Mouse (Mus musculus) midbrain, embryonic 15.5 days (tissue): ENCODE results near the gene Tbc1d13. TPM values are rescaled to one million over a fixed set of nuclear protein-coding genes. Genes with fewer than 3 reads are reported as not detected.
"Not testable (repeated sequence)": the region's sequence is repeated elsewhere in the genome, so short reads cannot be mapped to it uniquely, and the experiment has no call there.

ENCODE experiments used
- ATAC-seq: fragments of 200-750 bp; cut with Nextera tagmentation; replicated peaks from 2 replicates; pipeline ENCODE4 v1.8.0; 2017; ENCODE audit warnings: moderate TSS enrichment
- H3K27ac ChIP-seq: fragments of 300-500 bp; sonication (generic); 2 replicates; pipeline ENCODE4 v1.5.1; 2015; ENCODE audit warnings: mild to moderate bottlenecking, inconsistent platforms
- H3K27me3 ChIP-seq: fragments of 300-500 bp; sonication (generic); replicated peaks from 2 replicates; pipeline ENCODE4 v1.6.1; 2015; ENCODE audit warnings: inconsistent platforms
- H3K36me3 ChIP-seq: fragments of 300-500 bp; sonication (generic); replicated peaks from 2 replicates; pipeline ENCODE4 v1.6.1; 2015; ENCODE audit warnings: inconsistent platforms
- H3K4me1 ChIP-seq: fragments of 300-500 bp; sonication (generic); 2 replicates; pipeline ENCODE4 v1.6.1; 2015; ENCODE audit warnings: inconsistent platforms
- H3K4me2 ChIP-seq: fragments of 300-500 bp; sonication (generic); 2 replicates; pipeline ENCODE4 v1.6.1; 2015; ENCODE audit warnings: inconsistent platforms, mild to moderate bottlenecking, moderate library complexity
- H3K4me3 ChIP-seq: fragments of 300-500 bp; sonication (generic); 2 replicates; pipeline ENCODE4 v1.5.1; 2015; ENCODE audit warnings: mild to moderate bottlenecking, inconsistent platforms
- H3K9ac ChIP-seq: fragments of 300-500 bp; sonication (generic); 2 replicates; pipeline ENCODE4 v1.6.1; 2015; ENCODE audit warnings: mild to moderate bottlenecking, inconsistent platforms
- H3K9me3 ChIP-seq: fragments of 300-500 bp; sonication (generic); 2 replicates; pipeline ENCODE4 v1.6.1; 2016; ENCODE audit warnings: inconsistent platforms
- WGBS: fragments of 180-500 bp; shearing (Covaris S2); methylation state at CpG from one replicate; pipeline ENCODE4 v1.1.7; 2015; ENCODE audit warnings: mixed read lengths; 5-methylcytosine and 5-hydroxymethylcytosine counted together
- polyA plus RNA-seq: library from polyadenylated mRNA; unstranded; fragments of >200 nt; fragmentation: Nextera tagmentation; extraction: Ambion mirVana; gene quantifications from 2 replicates; pipeline ENCODE4 v1.2.1, GENCODE M21; 2015

Tbc1d13 gene
- polyA plus RNA-seq, 1 experiment from 2014 or later, result 13.7 TPM

GRCm38 (mm10) chr2:30132801-30133612 lies 539 bp upstream of the Tbc1d13 start:
- no peak; the same call in 1 of the 2 replicates for ATAC-seq

DNA sequence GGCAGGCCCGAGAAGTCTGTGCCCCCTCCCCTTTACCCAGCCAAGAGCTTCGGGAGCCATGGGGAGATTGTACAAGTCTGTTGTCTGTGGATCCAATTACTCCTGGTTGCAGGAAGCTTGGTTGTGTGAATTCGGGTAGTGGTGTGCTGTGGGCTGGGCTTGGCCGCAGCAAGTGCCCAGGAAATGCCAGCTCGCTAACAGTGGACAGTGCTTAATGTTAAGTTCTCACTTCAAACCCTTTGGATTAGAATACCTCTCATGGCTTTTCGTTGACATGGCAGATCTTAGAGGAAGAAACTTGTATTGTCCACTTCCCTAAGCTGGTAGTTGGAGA lies 799 bp downstream of the Tbc1d13 start:
- peak; percentile 38; the same call in 1 of the 2 replicates for ATAC-seq
- peak overlapping the region; percentile 91 for H3K4me2 ChIP-seq
- peaks cover 32% of the 10 kb centered on the region for H3K4me1 ChIP-seq
- H3K9ac ChIP-seq, result peak overlapping the region; percentile 78
- H3K9me3 ChIP-seq, result no peaks in the 10 kb centered on the region
- H3K36me3 ChIP-seq, result no peaks in the 10 kb centered on the region
- 28% methylated on average over 6 of the region's 6 CpGs for WGBS
- H3K27me3 ChIP-seq, result no peaks in the 10 kb centered on the region
- H3K4me3 ChIP-seq, result peak overlapping the region; percentile 79
- peak overlapping the region; percentile 83 for H3K27ac ChIP-seq

More at GRCm38 (mm10) chr2:30132801-30133612, 539 bp upstream of the Tbc1d13 start:
- H3K27me3 ChIP-seq, result no peaks in the 10 kb centered on the region
- H3K4me3 ChIP-seq, result peak overlapping the region; percentile 79
- peak overlapping the region; percentile 78 for H3K9ac ChIP-seq
- peaks cover 32% of the 10 kb centered on the region for H3K4me1 ChIP-seq
- peak overlapping the region; percentile 83 for H3K27ac ChIP-seq
- H3K9me3 ChIP-seq, result no peaks in the 10 kb centered on the region
- peak overlapping the region; percentile 91 for H3K4me2 ChIP-seq
- H3K36me3 ChIP-seq, result no peaks in the 10 kb centered on the region
- WGBS, result 23% methylated on average over 16 of the region's 16 CpGs

DNA sequence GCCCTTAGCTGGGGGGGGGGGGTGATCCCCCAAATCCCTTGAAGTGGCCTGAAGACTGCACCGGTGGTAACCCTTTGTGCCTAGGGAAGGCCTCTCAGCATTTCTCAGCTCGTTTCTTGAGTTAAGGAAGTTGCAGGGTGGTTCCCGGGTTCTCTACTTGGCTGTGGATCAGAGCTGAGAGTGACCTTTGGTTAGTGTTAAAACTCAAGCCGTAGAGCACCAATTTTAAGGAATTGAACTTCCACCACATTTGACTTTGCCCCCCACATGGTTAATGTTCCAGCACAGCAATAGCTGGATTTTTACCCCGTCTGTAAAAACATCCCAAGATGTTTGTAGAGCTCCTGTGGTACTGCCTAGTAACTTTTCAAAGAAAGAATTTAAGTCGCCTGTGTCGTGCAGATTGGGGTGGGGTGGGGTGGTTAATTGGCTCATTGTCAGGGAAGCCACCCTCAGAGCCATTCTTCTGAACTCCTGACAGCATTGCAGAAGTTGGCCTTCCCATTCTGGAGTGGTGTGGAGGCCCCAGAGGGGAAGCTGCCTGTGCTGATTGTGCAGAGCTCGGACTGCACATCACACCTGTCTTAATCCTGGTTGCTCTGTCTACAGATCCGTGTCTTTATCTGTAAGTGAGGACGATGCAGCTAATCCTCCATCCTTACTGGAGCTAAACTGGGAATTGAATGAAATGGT lies 1.5 kb downstream of the Tbc1d13 start:
- Histone ChIP-seq H3K4me1 (peaks cover 32% of the 10 kb centered on the region), H3K36me3 (peaks cover 2% of the 10 kb centered on the region), H3K4me2 (peak overlapping the region; percentile 91), H3K27ac (no peak overlapping the region), H3K4me3 (peak overlapping the region; percentile 79), H3K9ac (peak overlapping the region; percentile 78), H3K9me3 (no peaks in the 10 kb centered on the region), H3K27me3 (no peaks in the 10 kb centered on the region)
- WGBS, result 41% methylated on average over 10 of the region's 10 CpGs
- no peak for ATAC-seq

- ATAC-seq, result no peak
- 91% methylated on average over 10 of the region's 10 CpGs for WGBS
- peaks cover 15% of the 10 kb centered on the region for H3K36me3 ChIP-seq
Observed at GRCm38 (mm10) chr2:30136458-30136857, 2.9 kb downstream of the Tbc1d13 start.

GRCm38 (mm10) chr2:30140021-30140420 lies 6.5 kb downstream of the Tbc1d13 start:
- WGBS, result 91% methylated on average over 4 of the region's 4 CpGs
- Histone ChIP-seq H3K36me3 (peaks cover 36% of the 10 kb centered on the region), H3K4me1 (peaks cover 13% of the 10 kb centered on the region)
- not testable (repeated sequence) for ATAC-seq, H3K9me3 ChIP-seq, H3K27ac ChIP-seq, H3K4me3 ChIP-seq, H3K4me2 ChIP-seq, H3K9ac ChIP-seq, H3K27me3 ChIP-seq

More at GRCm38 (mm10) chr2:30136458-30136857, 2.9 kb downstream of the Tbc1d13 start:
- Histone ChIP-seq H3K9ac (no peak overlapping the region), H3K27me3 (no peaks in the 10 kb centered on the region), H3K4me1 (peaks cover 32% of the 10 kb centered on the region), H3K4me2 (no peak overlapping the region), H3K4me3 (no peak overlapping the region), H3K9me3 (no peaks in the 10 kb centered on the region), H3K27ac (no peak overlapping the region)

GRCm38 (mm10) chr2:30144436-30144835 lies 10.9 kb downstream of the Tbc1d13 start:
- H3K4me3 ChIP-seq, result no peak overlapping the region
- no peak for ATAC-seq
- H3K27ac ChIP-seq, result no peak overlapping the region
- H3K9ac ChIP-seq, result no peak overlapping the region
- H3K9me3 ChIP-seq, result no peaks in the 10 kb centered on the region
- H3K36me3 ChIP-seq, result peaks cover 63% of the 10 kb centered on the region
- no peaks in the 10 kb centered on the region for H3K4me1 ChIP-seq
- 93% methylated on average over 4 of the region's 4 CpGs for WGBS
- H3K27me3 ChIP-seq, result no peaks in the 10 kb centered on the region
- no peak overlapping the region for H3K4me2 ChIP-seq

- Histone ChIP-seq H3K4me1 (no peaks in the 10 kb centered on the region), H3K9me3 (no peaks in the 10 kb centered on the region), H3K36me3 (peaks cover 50% of the 10 kb centered on the region), H3K4me3 (no peak overlapping the region), H3K4me2 (no peak overlapping the region), H3K27me3 (no peaks in the 10 kb centered on the region), H3K27ac (no peak overlapping the region), H3K9ac (no peak overlapping the region)
- WGBS, result 96% methylated on average over 4 of the region's 4 CpGs
- no peak for ATAC-seq
Observed at GRCm38 (mm10) chr2:30147466-30147865, 13.9 kb downstream of the Tbc1d13 start.

DNA sequence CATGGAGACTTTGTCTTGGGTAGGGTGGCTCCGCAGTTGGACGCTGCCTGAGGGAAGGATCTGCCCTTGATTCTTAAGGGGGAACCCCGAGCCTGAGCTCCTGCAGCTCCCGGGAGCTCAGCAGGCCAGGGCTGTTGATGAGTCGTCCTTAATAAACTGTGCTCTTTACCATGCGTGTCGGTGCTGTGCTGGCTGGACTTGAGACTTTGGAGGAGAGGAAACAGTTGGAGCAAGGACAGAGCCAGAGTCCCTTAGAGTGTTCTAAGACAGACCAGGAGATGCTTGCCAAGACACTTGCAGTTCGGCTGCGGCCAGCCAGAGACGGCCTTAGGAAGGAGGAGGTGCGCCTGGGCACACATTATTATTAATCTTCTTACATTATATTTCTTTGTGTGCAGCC lies 18.3 kb downstream of the Tbc1d13 start:
- H3K4me2 ChIP-seq, result no peak overlapping the region
- no peaks in the 10 kb centered on the region for H3K9me3 ChIP-seq
- H3K9ac ChIP-seq, result no peak overlapping the region
- H3K4me1 ChIP-seq, result no peaks in the 10 kb centered on the region
- no peaks in the 10 kb centered on the region for H3K27me3 ChIP-seq
- H3K4me3 ChIP-seq, result no peak overlapping the region
- ATAC-seq, result no peak
- 91% methylated on average over 11 of the region's 11 CpGs for WGBS
- H3K27ac ChIP-seq, result no peak overlapping the region
- H3K36me3 ChIP-seq, result peaks cover 33% of the 10 kb centered on the region

DNA sequence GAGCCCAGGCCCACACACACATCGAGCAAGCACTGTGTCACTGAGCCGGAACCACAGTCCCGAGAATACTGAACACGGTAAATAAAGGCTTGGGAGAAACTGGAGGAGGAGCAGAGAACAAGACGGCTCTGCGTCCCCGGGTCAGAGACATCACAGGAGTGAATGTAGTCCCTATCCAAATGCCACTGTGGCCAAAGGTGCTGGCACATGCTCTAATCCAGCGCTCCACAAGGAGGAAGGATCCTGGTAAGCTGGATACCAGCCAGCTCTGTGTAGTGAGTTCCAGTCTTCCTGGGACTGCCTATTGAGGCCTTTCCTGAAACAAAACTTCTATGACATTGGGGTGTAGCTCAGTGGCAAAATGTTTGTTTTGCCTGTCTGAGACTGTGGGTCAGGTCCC lies 19.1 kb downstream of the Tbc1d13 start:
- Histone ChIP-seq H3K9ac (no peak overlapping the region), H3K4me3 (no peak overlapping the region), H3K9me3 (no peaks in the 10 kb centered on the region), H3K4me2 (no peak overlapping the region), H3K27me3 (no peaks in the 10 kb centered on the region), H3K36me3 (peaks cover 25% of the 10 kb centered on the region), H3K4me1 (no peaks in the 10 kb centered on the region), H3K27ac (no peak overlapping the region)
- 76% methylated on average over 8 of the region's 8 CpGs for WGBS
- no peak for ATAC-seq

- ATAC-seq, result not testable (repeated sequence)
Observed at GRCm38 (mm10) chr2:30159871-30160270, 26.3 kb downstream of the Tbc1d13 start.

GRCm38 (mm10) chr2:30161809-30162208 lies 28.3 kb downstream of the Tbc1d13 start:
- no peak overlapping the region for H3K4me2 ChIP-seq
- no peak for ATAC-seq
- H3K9me3 ChIP-seq, result no peaks in the 10 kb centered on the region
- no peak overlapping the region for H3K4me3 ChIP-seq
- no peaks in the 10 kb centered on the region for H3K36me3 ChIP-seq
- no peak overlapping the region for H3K9ac ChIP-seq
- no peaks in the 10 kb centered on the region for H3K27me3 ChIP-seq
- no peaks in the 10 kb centered on the region for H3K4me1 ChIP-seq
- H3K27ac ChIP-seq, result no peak overlapping the region

More at GRCm38 (mm10) chr2:30159871-30160270, 26.3 kb downstream of the Tbc1d13 start:
- H3K27me3 ChIP-seq, H3K9me3 ChIP-seq, H3K27ac ChIP-seq, H3K4me3 ChIP-seq, H3K4me1 ChIP-seq, H3K4me2 ChIP-seq, H3K36me3 ChIP-seq, H3K9ac ChIP-seq: not testable (repeated sequence)
- 88% methylated on average over 8 of the region's 10 CpGs for WGBS

DNA sequence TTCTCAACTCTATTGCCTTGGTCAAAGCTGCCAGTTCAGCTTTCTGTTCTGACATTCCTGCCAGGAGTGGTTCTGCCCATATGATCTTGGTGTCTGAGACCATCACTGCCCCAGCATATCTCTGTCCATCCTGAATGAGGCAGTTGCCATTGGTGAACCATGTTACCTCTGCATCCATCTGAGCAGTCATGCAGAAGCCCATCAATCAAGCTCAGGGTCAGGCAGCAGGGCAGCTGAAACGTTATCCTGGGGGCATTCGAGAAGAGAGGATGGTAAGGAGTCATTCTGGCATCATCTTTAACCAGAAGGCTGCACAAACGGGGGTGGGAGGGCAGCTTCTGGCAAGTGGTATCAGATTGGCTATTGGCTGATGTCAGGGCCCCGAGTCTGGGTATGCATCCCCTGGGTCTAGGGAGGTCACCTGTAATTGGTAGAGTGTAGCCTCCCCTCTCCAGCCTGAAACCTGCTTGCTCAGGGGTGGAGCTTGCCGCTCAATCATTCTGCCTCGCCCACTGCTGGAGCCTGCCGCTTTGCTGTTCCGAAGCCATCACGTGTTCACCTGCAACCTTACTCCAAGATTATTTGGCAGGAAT lies 30.9 kb downstream of the Tbc1d13 start:
- no peak overlapping the region for H3K9ac ChIP-seq
- 64% methylated on average over 9 of the region's 9 CpGs for WGBS
- no peak overlapping the region for H3K4me3 ChIP-seq
- H3K4me1 ChIP-seq, result no peaks in the 10 kb centered on the region
- H3K9me3 ChIP-seq, result no peaks in the 10 kb centered on the region
- no peak overlapping the region for H3K27ac ChIP-seq
- H3K27me3 ChIP-seq, result no peaks in the 10 kb centered on the region
- no peak overlapping the region for H3K4me2 ChIP-seq
- no peaks in the 10 kb centered on the region for H3K36me3 ChIP-seq
- ATAC-seq, result no peak
